ENCODE assay signal across 9 mouse cellular contexts in the genomic region with DNA sequence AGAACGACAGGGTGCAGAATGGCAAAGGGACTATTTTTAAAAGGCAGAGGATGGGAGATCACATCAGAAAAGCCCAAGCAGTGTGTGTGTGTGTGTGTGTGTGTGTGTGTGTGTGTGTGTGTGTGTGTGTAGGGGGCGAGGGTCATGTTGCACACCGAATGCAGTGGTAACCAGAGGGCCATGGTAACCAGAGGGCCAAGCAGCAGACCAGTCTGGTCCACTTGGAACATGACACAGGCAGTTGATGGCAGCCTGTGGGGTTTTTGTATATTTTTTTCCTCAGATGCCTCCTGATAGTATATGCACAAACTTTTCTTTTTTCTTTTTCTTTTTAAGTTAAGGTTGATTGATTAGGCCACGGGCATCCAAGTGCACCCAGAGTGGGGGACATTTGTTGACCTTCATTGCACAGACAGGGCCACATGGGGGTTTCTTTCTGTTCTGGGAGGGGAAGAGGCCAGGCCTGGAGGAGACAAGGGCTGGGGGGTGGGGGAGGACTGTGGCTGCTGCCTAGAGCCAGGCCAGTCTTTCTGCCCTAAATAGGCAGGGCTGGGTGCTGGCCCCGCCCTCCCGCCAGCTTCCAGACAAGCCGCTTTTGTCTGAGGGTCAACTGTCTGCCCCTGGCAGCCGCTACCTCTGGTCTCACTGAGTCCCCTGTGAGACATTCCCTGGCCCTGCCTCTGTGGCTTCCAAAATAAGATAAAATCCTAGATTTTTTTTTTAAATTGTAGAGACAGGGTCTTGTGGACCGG. TPM values are rescaled to one million over a fixed set of nuclear protein-coding genes. Genes with fewer than 3 reads are reported as not detected.
A peak's percentile ranks its signal among the peaks of the same experiment; 100 is the strongest.
DNase-seq lines count a peak whose midpoint lies in the region; ATAC-seq and TF ChIP-seq lines count a peak whose summit lies in the region.
"Had no signal": no experiment of that assay in that cellular context is flagged by ENCODE, and none has a peak within 500 bp of the region (broad histone marks: within the 10 kb centered on the region; RNA-seq: fewer than 3 reads in every experiment).

No protein-coding gene starts in this region.

- peaks cover 6% of the 10 kb centered on the region for H3K4me1 ChIP-seq in kidney, embryonic 14.5 days (ENCODE audit: control insufficient read depth, insufficient read depth, low read length)
- peaks cover 47% of the 10 kb centered on the region for H3K4me1 ChIP-seq in heart, embryonic 10.5 days
- peaks cover 31% of the 10 kb centered on the region for H3K4me1 ChIP-seq in limb, embryonic 13.5 days
- peaks cover 3% of the 10 kb centered on the region; the same call in 1 of the 2 replicates for H3K4me1 ChIP-seq in stomach, postnatal 0 days (replicated peaks; ENCODE audit: control insufficient read depth, insufficient read depth)

- H3K4me2 ChIP-seq in kidney, embryonic 14.5 days (replicated peaks; ENCODE audit: low read depth, low read length) = no peak overlapping the region
- H3K4me2 ChIP-seq in limb, embryonic 13.5 days (replicated peaks) = peak overlapping the region; percentile 38
- H3K4me2 ChIP-seq in stomach, postnatal 0 days (replicated peaks; ENCODE audit: low read depth) = no peak overlapping the region

- H3K36me3 ChIP-seq in kidney, embryonic 14.5 days (ENCODE audit: control insufficient read depth, insufficient read depth, low read length) = peaks cover 9% of the 10 kb centered on the region; the same call in 1 of the 2 replicates
- H3K36me3 ChIP-seq in heart, embryonic 10.5 days = peaks cover 60% of the 10 kb centered on the region
- H3K36me3 ChIP-seq in limb, embryonic 13.5 days = peaks cover 56% of the 10 kb centered on the region
- peaks cover 3% of the 10 kb centered on the region; the same call in 1 of the 2 replicates for H3K36me3 ChIP-seq in stomach, postnatal 0 days (ENCODE audit: control insufficient read depth, insufficient read depth, low read length)

- no peak for DNase-seq in kidney, adult 18-20 months
- DNase-seq in embryo, embryonic 10 days (ENCODE audit: low spot score) = peak; percentile 92
- DNase-seq in heart, embryonic 10.5 days (ENCODE audit: low spot score) = peak; percentile 94
- DNase-seq in stomach, postnatal 0 days (ENCODE audit: low spot score) = peak; percentile 49
- DNase-seq in adrenal gland, postnatal 25 days = no peak
- DNase-seq in right cerebral cortex, postnatal 4 days = no peak

- H3K9ac ChIP-seq in kidney, embryonic 14.5 days (ENCODE audit: low read depth, low read length) = no peak overlapping the region
- peak overlapping the region; percentile 54 for H3K9ac ChIP-seq in limb, embryonic 13.5 days
- no peak overlapping the region for H3K9ac ChIP-seq in stomach, postnatal 0 days (ENCODE audit: low read length)

- TF ChIP-seq EP300 in stomach, postnatal 0 days (optimal IDR thresholded peaks at IDR 0.05) = peak; percentile 39

- 28% methylated on average over 9 of the region's 9 CpGs for WGBS in kidney, embryonic 14.5 days
- 14% methylated on average over 9 of the region's 9 CpGs for WGBS in heart, embryonic 10.5 days
- 22% methylated on average over 9 of the region's 9 CpGs for whole genome bisulfite sequencing in limb, embryonic 13.5 days
- 34% methylated on average over 9 of the region's 9 CpGs for WGBS in stomach, postnatal 0 days

- H3K27ac ChIP-seq in kidney, embryonic 14.5 days (ENCODE audit: low read depth, low read length) = peak overlapping the region; percentile 38; the same call in 1 of the 2 replicates
- H3K27ac ChIP-seq in heart, embryonic 10.5 days = peak overlapping the region; percentile 90
- peak overlapping the region; percentile 90 for H3K27ac ChIP-seq in limb, embryonic 13.5 days
- H3K27ac ChIP-seq in stomach, postnatal 0 days (replicated peaks) = peak overlapping the region; percentile 56

- H3K4me3 ChIP-seq in kidney, embryonic 14.5 days (ENCODE audit: low read length) = no peak overlapping the region
- H3K4me3 ChIP-seq in heart, embryonic 10.5 days = no peak overlapping the region
- H3K4me3 ChIP-seq in limb, embryonic 13.5 days = 0 out of 2 replicates have a peak overlapping the region, but pooled peaks have one; percentile 10
- H3K4me3 ChIP-seq in stomach, postnatal 0 days (ENCODE audit: low read depth, low read length) = no peak overlapping the region

- peaks cover under 1% of the 10 kb centered on the region; the same call in 1 of the 2 replicates for H3K27me3 ChIP-seq in kidney, embryonic 14.5 days (ENCODE audit: control insufficient read depth, insufficient read depth, low read length)
- H3K27me3 ChIP-seq in heart, embryonic 10.5 days (ENCODE audit: insufficient read depth, poor library complexity, severe bottlenecking) = peaks cover 11% of the 10 kb centered on the region
- no peaks in the 10 kb centered on the region for H3K27me3 ChIP-seq in limb, embryonic 13.5 days
- no peaks in the 10 kb centered on the region for H3K27me3 ChIP-seq in stomach, postnatal 0 days (ENCODE audit: control insufficient read depth, insufficient read depth, low read length)

- no peak for TF ChIP-seq CTCF in stomach, postnatal 0 days (IDR thresholded peaks at IDR 0.05; ENCODE audit: low read depth)

- peaks cover under 1% of the 10 kb centered on the region; the same call in 1 of the 2 replicates for H3K9me3 ChIP-seq in kidney, embryonic 14.5 days (ENCODE audit: control insufficient read depth, low read length)
- H3K9me3 ChIP-seq in heart, embryonic 10.5 days = peaks cover under 1% of the 10 kb centered on the region; the same call in 1 of the 2 replicates
- peaks cover 6% of the 10 kb centered on the region; the same call in 1 of the 2 replicates for H3K9me3 ChIP-seq in limb, embryonic 13.5 days
- no peaks in the 10 kb centered on the region for H3K9me3 ChIP-seq in stomach, postnatal 0 days (ENCODE audit: control insufficient read depth, low read length)

- ATAC-seq in kidney, embryonic 14.5 days (ENCODE audit: low FRiP score, low TSS enrichment) = 0 out of 2 replicates have a peak, but pooled peaks have one; percentile 10
- ATAC-seq in limb, embryonic 13.5 days (ENCODE audit: low FRiP score, low read depth) = 0 out of 2 replicates have a peak, but pooled peaks have one; percentile 6
- ATAC-seq in stomach, postnatal 0 days (ENCODE audit: low FRiP score, low TSS enrichment) = peak; percentile 35; the same call in 1 of the 2 replicates

RNA-seq across cellular contexts. Expression of gene Dact3, which starts 4.9 kb away (rescaled TPM):
- 5.1 and 6.4 TPM in 2 replicates for polyA plus RNA-seq in kidney, embryonic 14.5 days (2014; fragmentation: Nextera tagmentation; extraction: Ambion mirVana)
- polyA plus RNA-seq in heart, embryonic 10.5 days (2016; fragmentation: Nextera tagmentation; extraction: Ambion mirVana) = 5.0 and 7.2 TPM in 2 replicates
- 5.1 and 6.1 TPM in 2 replicates for polyA plus RNA-seq in limb, embryonic 13.5 days (2015; fragmentation: Nextera tagmentation; extraction: Ambion mirVana)
- polyA plus RNA-seq in stomach, postnatal 0 days (2015; fragmentation: Nextera tagmentation; extraction: Ambion mirVana) = 3.5 and 5.1 TPM in 2 replicates
- total RNA-seq in adrenal gland, postnatal 25 days (2021) = 1.8 and 2.8 TPM in 2 replicates

RNA-seq across cellular contexts. Expression of gene Gng8, which starts 11.6 kb away (rescaled TPM):
- polyA plus RNA-seq in kidney, embryonic 14.5 days (2014; fragmentation: Nextera tagmentation; extraction: Ambion mirVana) = 7.5 TPM in 2 replicates
- 3.0 and 6.3 TPM in 2 replicates for polyA plus RNA-seq in heart, embryonic 10.5 days (2016; fragmentation: Nextera tagmentation; extraction: Ambion mirVana)
- polyA plus RNA-seq in limb, embryonic 13.5 days (2015; fragmentation: Nextera tagmentation; extraction: Ambion mirVana) = 15.4 and 16.0 TPM in 2 replicates
- 7.3 and 7.4 TPM in 2 replicates for polyA plus RNA-seq in stomach, postnatal 0 days (2015; fragmentation: Nextera tagmentation; extraction: Ambion mirVana)
- total RNA-seq in adrenal gland, postnatal 25 days (2021) = 0.70 TPM in 1 of 2 replicates, not detected in the other

RNA-seq across cellular contexts. Expression of gene Ptgir, which starts 26.3 kb away (rescaled TPM):
- 0.67 and 1.4 TPM in 2 replicates for polyA plus RNA-seq in kidney, embryonic 14.5 days (2014; fragmentation: Nextera tagmentation; extraction: Ambion mirVana)
- 0.15 and 0.51 TPM in 2 replicates for polyA plus RNA-seq in heart, embryonic 10.5 days (2016; fragmentation: Nextera tagmentation; extraction: Ambion mirVana)
- 2.0 TPM in 2 replicates for polyA plus RNA-seq in limb, embryonic 13.5 days (2015; fragmentation: Nextera tagmentation; extraction: Ambion mirVana)
- 1.5 and 1.6 TPM in 2 replicates for polyA plus RNA-seq in stomach, postnatal 0 days (2015; fragmentation: Nextera tagmentation; extraction: Ambion mirVana)
- total RNA-seq in adrenal gland, postnatal 25 days (2021) = 1.5 and 1.6 TPM in 2 replicates
- polyA plus RNA-seq: neural tube, embryonic 14.5 days had no signal

RNA-seq across cellular contexts. Expression of gene Prkd2, which starts 37.3 kb away (rescaled TPM):
- 10.9 and 15.7 TPM in 2 replicates for polyA plus RNA-seq in kidney, embryonic 14.5 days (2014; fragmentation: Nextera tagmentation; extraction: Ambion mirVana)
- 8.9 and 9.4 TPM in 2 replicates for polyA plus RNA-seq in heart, embryonic 10.5 days (2016; fragmentation: Nextera tagmentation; extraction: Ambion mirVana)
- 20.8 and 20.9 TPM in 2 replicates for polyA plus RNA-seq in limb, embryonic 13.5 days (2015; fragmentation: Nextera tagmentation; extraction: Ambion mirVana)
- 7.5 and 8.8 TPM in 2 replicates for polyA plus RNA-seq in stomach, postnatal 0 days (2015; fragmentation: Nextera tagmentation; extraction: Ambion mirVana)
- 17.5 and 23.9 TPM in 2 replicates for total RNA-seq in adrenal gland, postnatal 25 days (2021)

RNA-seq across cellular contexts. Expression of gene Calm3, which starts 43.9 kb away (rescaled TPM):
- 156 and 198 TPM in 2 replicates for polyA plus RNA-seq in kidney, embryonic 14.5 days (2014; fragmentation: Nextera tagmentation; extraction: Ambion mirVana)
- polyA plus RNA-seq in heart, embryonic 10.5 days (2016; fragmentation: Nextera tagmentation; extraction: Ambion mirVana) = 114 and 117 TPM in 2 replicates
- polyA plus RNA-seq in limb, embryonic 13.5 days (2015; fragmentation: Nextera tagmentation; extraction: Ambion mirVana) = 103 and 115 TPM in 2 replicates
- 49.1 and 58.7 TPM in 2 replicates for polyA plus RNA-seq in stomach, postnatal 0 days (2015; fragmentation: Nextera tagmentation; extraction: Ambion mirVana)
- total RNA-seq in adrenal gland, postnatal 25 days (2021) = 242 and 255 TPM in 2 replicates

Comparison
In these comparisons a context has a peak if more than half of its experiments do, and no peak if none do; other contexts are left out.
1. H3K27ac ChIP-seq: peak in every context shown above with its lines; median percentile 90 in heart, embryonic 10.5 days; 90 in limb, embryonic 13.5 days; 56 in stomach, postnatal 0 days; 38 in kidney, embryonic 14.5 days.
2. DNase-seq: peak in embryo, embryonic 10 days (single experiment), heart, embryonic 10.5 days (single experiment) and stomach, postnatal 0 days (single experiment); none in kidney, adult 18-20 months (single experiment), adrenal gland, postnatal 25 days (single experiment) and right cerebral cortex, postnatal 4 days (single experiment).
3. Peak in every context shown above with its lines, with median percentiles within 50 percentile points of each other: ATAC-seq.